Mouse (Mus musculus) hindbrain, embryonic 16.5 days (tissue): ENCODE measurements at regions not wholly inside any gene's neighbourhood (a gene's known extent, or its start where the extent isn't known, plus 50 kb on each side); places are given as distances from the start of the nearest gene placed in this dataset.

Source experiments
- ATAC-seq: fragments of 200-750 bp; cut with Nextera tagmentation; 2 replicates; pipeline ENCODE4 v1.8.0; 2017; ENCODE audit warnings: moderate TSS enrichment, moderate library complexity
- H3K27ac ChIP-seq: fragments of 300-500 bp; sonication (generic); 2 replicates; pipeline ENCODE4 v1.5.1; 2014; ENCODE audit warnings: low read depth, mild to moderate bottlenecking, control low read depth, low read length, moderate library complexity
- H3K27me3 ChIP-seq: fragments of 300-500 bp; sonication (generic); replicated peaks from 2 replicates; pipeline ENCODE4 v1.6.1; 2014; ENCODE audit warnings: low read length; ENCODE audit not compliant: control insufficient read depth, insufficient read depth
- H3K36me3 ChIP-seq: fragments of 300-500 bp; sonication (generic); 2 replicates; pipeline ENCODE4 v1.6.1; 2014; ENCODE audit warnings: mild to moderate bottlenecking, low read length, moderate library complexity, mixed read lengths; ENCODE audit not compliant: control insufficient read depth, insufficient read depth
- H3K4me1 ChIP-seq: fragments of 300-500 bp; sonication (generic); 2 replicates; pipeline ENCODE4 v1.6.1; 2014; ENCODE audit warnings: low read depth, low read length; ENCODE audit not compliant: control insufficient read depth, insufficient read depth
- H3K4me2 ChIP-seq: fragments of 300-500 bp; sonication (generic); 2 replicates; pipeline ENCODE4 v1.6.1; 2014; ENCODE audit warnings: mild to moderate bottlenecking, low read length, control low read depth, moderate library complexity
- H3K4me3 ChIP-seq: fragments of 300-500 bp; sonication (generic); 2 replicates; pipeline ENCODE4 v1.5.1; 2014; ENCODE audit warnings: mild to moderate bottlenecking, low read length, control low read depth, moderate library complexity
- H3K9ac ChIP-seq: fragments of 300-500 bp; sonication (generic); 2 replicates; pipeline ENCODE4 v1.6.1; 2014; ENCODE audit warnings: low read depth, mild to moderate bottlenecking, control low read depth, low read length, moderate library complexity
- H3K9me3 ChIP-seq: fragments of 300-500 bp; sonication (generic); 2 replicates; pipeline ENCODE4 v1.6.1; 2014; ENCODE audit warnings: mild to moderate bottlenecking, low read length, moderate library complexity; ENCODE audit not compliant: control insufficient read depth
- WGBS: fragments of 180-500 bp; shearing (Covaris S2); extraction: QIAGEN DNeasy Blood & Tissue Kit; methylation state at CpG from one replicate; pipeline ENCODE4 v1.1.7; 2014; 5-methylcytosine and 5-hydroxymethylcytosine counted together

- no peak overlapping the region for H3K9ac ChIP-seq
- H3K27ac ChIP-seq: no peak overlapping the region
- no peaks in the 10 kb centered on the region for H3K4me1 ChIP-seq
- H3K4me3 ChIP-seq: no peak overlapping the region
- no peak for ATAC-seq
- H3K36me3 ChIP-seq: no peaks in the 10 kb centered on the region
- H3K9me3 ChIP-seq: no peaks in the 10 kb centered on the region
- no peak overlapping the region for H3K4me2 ChIP-seq
- H3K27me3 ChIP-seq: no peaks in the 10 kb centered on the region
- 63% methylated on average over 6 of the region's 6 CpGs for WGBS
Observed at GRCm38 (mm10) chr16:93141967-93142366, 316.0 kb upstream of the Runx1 start.

- 0 out of 2 replicates have a peak, but pooled peaks have one; percentile 20 for ATAC-seq
- Histone ChIP-seq H3K27me3 (no peaks in the 10 kb centered on the region), H3K4me2 (no peak overlapping the region), H3K9me3 (no peaks in the 10 kb centered on the region), H3K4me3 (no peak overlapping the region), H3K4me1 (no peaks in the 10 kb centered on the region), H3K36me3 (no peaks in the 10 kb centered on the region), H3K9ac (no peak overlapping the region), H3K27ac (no peak overlapping the region)
- 49% methylated on average over 15 of the region's 15 CpGs for WGBS
Observed at GRCm38 (mm10) chr16:93140535-93141110, 314.7 kb upstream of the Runx1 start.

GRCm38 (mm10) chr16:93137249-93137648, 311.3 kb upstream of the Runx1 start:
- no peaks in the 10 kb centered on the region for H3K9me3 ChIP-seq
- H3K36me3 ChIP-seq: no peaks in the 10 kb centered on the region
- ATAC-seq: no peak
- no peak overlapping the region for H3K4me3 ChIP-seq
- no peak overlapping the region for H3K9ac ChIP-seq
- 57% methylated on average over 1 of the region's 1 CpGs for WGBS
- no peak overlapping the region for H3K4me2 ChIP-seq
- no peaks in the 10 kb centered on the region for H3K4me1 ChIP-seq
- H3K27me3 ChIP-seq: no peaks in the 10 kb centered on the region
- no peak overlapping the region for H3K27ac ChIP-seq

- no peak overlapping the region for H3K9ac ChIP-seq
- no peak for ATAC-seq
- H3K4me2 ChIP-seq: no peak overlapping the region
- no peak overlapping the region for H3K27ac ChIP-seq
- H3K36me3 ChIP-seq: no peaks in the 10 kb centered on the region
- no peaks in the 10 kb centered on the region for H3K27me3 ChIP-seq
- WGBS: 85% methylated on average over 5 of the region's 5 CpGs
- H3K4me1 ChIP-seq: no peaks in the 10 kb centered on the region
- H3K9me3 ChIP-seq: no peaks in the 10 kb centered on the region
- no peak overlapping the region for H3K4me3 ChIP-seq
Observed at GRCm38 (mm10) chr16:93131404-93131803, 305.5 kb upstream of the Runx1 start.

- WGBS: 88% methylated on average over 6 of the region's 6 CpGs
Observed at GRCm38 (mm10) chr16:93130622-93131021, 304.7 kb upstream of the Runx1 start.

GRCm38 (mm10) chr16:93123707-93124106, 297.8 kb upstream of the Runx1 start:
- H3K27ac ChIP-seq: no peak overlapping the region
- H3K27me3 ChIP-seq: no peaks in the 10 kb centered on the region
- no peak overlapping the region for H3K9ac ChIP-seq
- no peak overlapping the region for H3K4me2 ChIP-seq
- no peaks in the 10 kb centered on the region for H3K9me3 ChIP-seq
- no peaks in the 10 kb centered on the region for H3K4me1 ChIP-seq
- no peak for ATAC-seq
- no peaks in the 10 kb centered on the region for H3K36me3 ChIP-seq
- H3K4me3 ChIP-seq: no peak overlapping the region
- 82% methylated on average over 8 of the region's 8 CpGs for WGBS

More at GRCm38 (mm10) chr16:93130622-93131021, 304.7 kb upstream of the Runx1 start:
- Histone ChIP-seq H3K4me3 (no peak overlapping the region), H3K9me3 (no peaks in the 10 kb centered on the region), H3K4me1 (no peaks in the 10 kb centered on the region), H3K27ac (no peak overlapping the region), H3K27me3 (no peaks in the 10 kb centered on the region), H3K4me2 (no peak overlapping the region), H3K9ac (no peak overlapping the region), H3K36me3 (no peaks in the 10 kb centered on the region)
- no peak for ATAC-seq

GRCm38 (mm10) chr16:93116111-93116969, 290.4 kb upstream of the Runx1 start:
- H3K27ac ChIP-seq: no peak overlapping the region
- no peak for ATAC-seq
- H3K4me1 ChIP-seq: no peaks in the 10 kb centered on the region
- no peaks in the 10 kb centered on the region for H3K9me3 ChIP-seq
- no peak overlapping the region for H3K9ac ChIP-seq
- no peaks in the 10 kb centered on the region for H3K36me3 ChIP-seq
- H3K4me2 ChIP-seq: no peak overlapping the region
- no peak overlapping the region for H3K4me3 ChIP-seq
- no peaks in the 10 kb centered on the region for H3K27me3 ChIP-seq
- 79% methylated on average over 16 of the region's 16 CpGs for WGBS

- Histone ChIP-seq H3K27me3 (no peaks in the 10 kb centered on the region), H3K27ac (no peak overlapping the region), H3K4me1 (no peaks in the 10 kb centered on the region), H3K4me2 (no peak overlapping the region), H3K9me3 (no peaks in the 10 kb centered on the region), H3K36me3 (no peaks in the 10 kb centered on the region), H3K9ac (no peak overlapping the region), H3K4me3 (no peak overlapping the region)
- WGBS: 80% methylated on average over 3 of the region's 3 CpGs
- no peak for ATAC-seq
Observed at GRCm38 (mm10) chr16:93110912-93111311, 285.0 kb upstream of the Runx1 start.

GRCm38 (mm10) chr16:93110451-93110850, 284.5 kb upstream of the Runx1 start:
- no peak for ATAC-seq
- Histone ChIP-seq H3K9me3 (no peaks in the 10 kb centered on the region), H3K4me1 (no peaks in the 10 kb centered on the region), H3K4me2 (no peak overlapping the region), H3K36me3 (no peaks in the 10 kb centered on the region), H3K27me3 (no peaks in the 10 kb centered on the region), H3K27ac (no peak overlapping the region), H3K9ac (no peak overlapping the region), H3K4me3 (no peak overlapping the region)
- 73% methylated on average over 6 of the region's 6 CpGs for WGBS
